Mouse (Mus musculus): ENCODE measurements around the gene Vamp2. TPM values are rescaled to one million over a fixed set of nuclear protein-coding genes. Genes with fewer than 3 reads are reported as not detected.

Gene Vamp2
- total RNA-seq, 2 experiments from 2014 or later: 80.2 to 84.6 TPM

DNA sequence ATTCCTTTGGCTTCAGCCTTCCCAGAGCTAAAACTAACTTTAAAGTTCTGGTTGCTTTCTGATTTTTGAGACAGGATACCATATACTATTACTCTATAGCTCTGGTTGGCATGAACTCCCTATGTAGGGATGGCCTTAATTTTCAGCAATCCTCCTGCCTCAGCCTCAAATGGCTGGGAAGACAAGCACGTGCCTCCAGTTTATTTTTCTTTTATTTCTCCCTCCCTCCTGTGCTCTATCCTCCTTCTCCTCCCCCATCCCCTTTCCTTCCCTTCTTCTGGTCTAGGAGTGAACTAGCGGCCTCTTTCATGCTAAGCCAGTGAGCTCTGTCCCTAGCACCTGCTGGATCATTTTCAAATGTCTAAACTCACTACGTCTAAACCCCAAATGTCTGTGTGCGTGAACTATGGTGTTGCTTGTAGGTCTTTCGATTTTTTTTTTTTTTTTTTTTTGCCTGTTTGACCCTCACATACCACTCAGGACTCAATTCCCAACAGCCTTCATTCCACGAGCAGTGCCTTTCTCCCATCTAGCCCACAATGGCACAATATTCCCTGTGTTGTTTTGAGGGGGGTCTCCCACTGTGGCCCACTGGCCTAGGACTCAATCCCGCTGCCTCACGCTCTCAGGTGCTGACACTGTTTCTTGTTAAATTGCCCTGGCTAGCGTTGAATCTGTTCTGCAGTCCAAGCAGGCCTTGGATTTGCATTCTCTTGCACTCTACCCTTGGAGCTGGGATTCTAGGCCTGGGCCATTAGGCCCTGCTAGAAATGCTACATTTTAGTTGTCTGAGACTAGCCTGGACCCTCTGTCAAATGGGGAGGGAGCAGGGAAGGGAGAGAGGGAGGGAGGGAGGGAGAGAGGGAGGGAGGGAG, 23.8 kb upstream of the Vamp2 start:
- no peak for DNase-seq

- no peak for DNase-seq
Observed at GRCm38 (mm10) chr11:69065394-69065925, 22.8 kb upstream of the Vamp2 start.

DNA sequence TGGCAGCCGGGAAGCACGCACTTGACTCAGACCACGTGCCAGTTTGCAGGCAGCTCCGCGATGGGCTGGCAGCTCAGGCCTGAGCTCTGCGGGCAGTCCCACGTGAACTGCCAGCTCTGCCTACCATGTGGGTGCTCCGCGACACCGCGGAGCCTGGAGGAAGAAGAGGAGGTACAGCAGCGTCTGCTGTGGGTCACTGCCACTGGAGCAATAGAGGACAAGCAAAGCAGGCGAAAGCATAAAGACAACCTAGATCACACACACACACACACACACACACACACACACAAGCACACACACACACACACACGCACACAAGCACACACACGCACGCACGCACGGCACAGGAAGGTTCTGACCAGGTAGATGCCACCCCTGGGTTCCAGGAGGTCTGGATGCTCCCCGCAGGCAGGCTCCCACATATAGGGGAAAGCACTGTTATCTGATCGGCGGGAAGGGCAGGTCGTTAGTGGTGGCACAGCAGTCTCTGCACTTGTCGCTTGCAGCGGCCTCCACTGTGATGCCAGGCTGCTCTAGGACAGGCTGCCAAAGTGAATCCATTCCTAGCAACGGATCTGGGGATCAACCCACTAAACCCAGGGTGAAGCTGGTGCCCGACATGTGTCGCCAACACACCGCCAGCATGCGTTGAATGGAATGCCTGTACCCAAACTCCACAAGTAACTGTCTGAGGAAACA, 22.0 kb upstream of the Vamp2 start:
- no peak for DNase-seq

DNA sequence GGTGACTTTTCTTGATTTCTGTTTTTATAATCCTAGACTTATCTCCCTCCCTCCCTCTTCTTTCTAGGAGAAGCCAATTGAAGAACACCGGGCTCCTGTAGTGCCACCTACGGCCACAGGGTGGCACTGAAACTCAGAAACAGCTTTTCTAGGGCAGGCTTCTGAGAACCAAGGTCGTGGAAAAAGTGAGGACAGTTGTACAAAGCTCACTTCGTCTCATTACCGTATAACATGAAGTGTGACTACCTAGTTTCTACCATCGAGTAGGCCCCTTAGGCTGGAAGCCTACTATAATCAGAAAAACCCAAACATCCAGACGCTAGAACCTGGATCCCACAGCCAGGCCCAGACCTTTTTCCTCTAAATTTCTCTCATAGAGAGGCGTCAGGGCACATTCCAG, 21.3 kb upstream of the Vamp2 start:
- peak; percentile 94 for DNase-seq

DNA sequence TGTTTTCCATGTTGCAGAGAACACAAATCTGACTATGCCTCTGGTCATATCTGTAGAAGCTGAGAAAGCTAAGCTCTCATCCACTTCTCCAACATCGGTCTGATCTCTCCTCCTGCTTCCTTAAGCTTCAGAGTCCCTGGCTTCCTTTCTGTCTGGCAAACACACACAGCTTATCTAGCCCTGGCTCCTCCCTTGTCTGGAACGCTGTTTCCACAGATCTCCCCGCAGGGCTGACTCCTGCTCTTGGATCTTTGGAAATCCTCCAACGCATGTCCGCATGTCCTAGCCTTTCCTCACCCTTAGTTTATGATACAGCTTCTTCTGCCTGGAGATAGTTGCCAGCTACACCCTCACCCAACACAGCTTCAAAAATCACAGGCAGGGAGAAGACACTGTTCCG, 20.7 kb upstream of the Vamp2 start:
- peak; percentile 53 for DNase-seq

GRCm38 (mm10) chr11:69070093-69070492, 18.2 kb upstream of the Vamp2 start:
- DNase-seq: peak; percentile 37

DNA sequence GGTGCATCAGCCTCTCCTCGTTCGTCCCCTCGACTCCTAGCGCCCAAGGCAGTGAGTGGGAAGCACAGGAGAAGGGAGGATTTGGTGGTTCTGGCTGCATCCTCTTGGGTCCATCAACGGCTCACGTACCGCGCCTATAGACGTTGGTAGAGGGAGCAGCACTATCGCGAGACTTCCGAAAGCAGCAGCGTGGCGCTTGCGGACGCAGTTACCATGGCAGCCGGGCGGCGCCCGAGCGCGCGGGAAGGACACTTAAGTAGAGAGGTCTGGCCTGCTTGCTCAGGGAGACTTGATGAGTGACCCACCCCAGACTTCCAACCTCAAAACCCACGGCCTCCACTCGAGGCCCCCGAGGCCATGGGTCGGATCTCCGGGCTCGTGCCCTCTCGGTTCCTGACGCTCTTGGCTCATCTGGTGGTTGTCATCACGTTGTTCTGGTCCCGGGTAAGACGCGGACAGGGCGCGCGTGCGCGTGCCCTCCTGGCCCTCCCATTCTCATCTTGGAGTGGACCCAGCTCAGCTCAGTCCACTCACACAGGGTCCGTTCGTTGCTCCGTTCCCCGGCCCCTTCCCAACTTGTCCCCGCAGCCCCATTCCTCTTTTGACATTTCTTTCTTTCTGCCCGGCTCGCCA, 17.6 kb upstream of the Vamp2 start, which contains the start of gene Tmem107:
TSS of gene Tmem107 (plus strand) at position 217 of the 633 bp plus-strand sequence.
- DNase-seq: peak; percentile 93

- DNase-seq: no peak
Observed at GRCm38 (mm10) chr11:69071262-69071661, 17.0 kb upstream of the Vamp2 start.

GRCm38 (mm10) chr11:69072234-69072633, 16.1 kb upstream of the Vamp2 start:
- DNase-seq: no peak

GRCm38 (mm10) chr11:69072666-69073064, 15.6 kb upstream of the Vamp2 start:
- DNase-seq: no peak

- DNase-seq: peak; percentile 84
Observed at GRCm38 (mm10) chr11:69073065-69073888, 15.0 kb upstream of the Vamp2 start.

DNA sequence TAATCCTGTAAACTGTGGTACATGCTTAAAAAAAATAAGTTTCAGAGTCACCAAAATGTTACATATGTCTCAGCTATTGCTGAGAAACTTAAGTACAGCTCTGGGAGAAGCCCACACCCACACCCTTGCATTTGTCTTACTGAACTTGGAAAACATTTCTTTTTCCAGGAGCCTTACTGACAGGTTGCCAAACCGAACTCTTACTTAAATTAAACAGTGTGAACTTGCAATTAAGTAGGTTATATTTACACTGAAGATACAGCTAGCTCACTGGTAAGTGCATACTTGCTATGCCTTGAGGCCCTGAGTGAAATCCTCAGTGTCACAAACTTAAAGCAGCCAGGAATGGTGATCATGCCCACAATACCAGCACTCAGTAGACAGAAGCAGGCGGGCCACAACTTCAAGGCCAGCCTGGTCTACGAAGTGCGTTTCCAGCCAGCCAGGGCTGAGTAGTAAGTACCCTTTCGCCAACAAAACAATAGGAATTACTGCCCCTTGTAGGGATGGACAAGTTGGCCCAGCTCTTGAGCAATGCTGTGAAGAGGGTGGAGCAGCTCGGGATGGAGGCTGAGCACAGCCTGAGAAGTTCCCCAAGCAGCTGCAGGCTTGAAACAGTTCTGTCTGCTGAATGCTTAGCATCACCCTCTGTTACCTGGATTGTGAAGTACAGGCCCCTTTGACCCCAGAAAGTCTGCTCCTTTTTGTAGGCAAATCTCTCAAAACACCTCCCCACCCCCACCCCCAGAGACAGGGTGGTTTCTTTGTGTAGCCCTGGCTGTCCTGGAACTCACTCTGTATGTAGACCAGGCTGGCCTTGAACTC, 14.1 kb upstream of the Vamp2 start:
- no peak for DNase-seq

- DNase-seq: no peak
Observed at GRCm38 (mm10) chr11:69074776-69075069, 13.6 kb upstream of the Vamp2 start.

GRCm38 (mm10) chr11:69075764-69076479, 12.4 kb upstream of the Vamp2 start:
- DNase-seq: no peak

GRCm38 (mm10) chr11:69076572-69076971, 11.7 kb upstream of the Vamp2 start:
- no peak for DNase-seq

GRCm38 (mm10) chr11:69077316-69077715, 11.0 kb upstream of the Vamp2 start:
- no peak for DNase-seq

- DNase-seq: no peak
Observed at GRCm38 (mm10) chr11:69078041-69078440, 10.2 kb upstream of the Vamp2 start.

- DNase-seq: no peak
Observed at GRCm38 (mm10) chr11:69078805-69079438, 9.4 kb upstream of the Vamp2 start.

DNA sequence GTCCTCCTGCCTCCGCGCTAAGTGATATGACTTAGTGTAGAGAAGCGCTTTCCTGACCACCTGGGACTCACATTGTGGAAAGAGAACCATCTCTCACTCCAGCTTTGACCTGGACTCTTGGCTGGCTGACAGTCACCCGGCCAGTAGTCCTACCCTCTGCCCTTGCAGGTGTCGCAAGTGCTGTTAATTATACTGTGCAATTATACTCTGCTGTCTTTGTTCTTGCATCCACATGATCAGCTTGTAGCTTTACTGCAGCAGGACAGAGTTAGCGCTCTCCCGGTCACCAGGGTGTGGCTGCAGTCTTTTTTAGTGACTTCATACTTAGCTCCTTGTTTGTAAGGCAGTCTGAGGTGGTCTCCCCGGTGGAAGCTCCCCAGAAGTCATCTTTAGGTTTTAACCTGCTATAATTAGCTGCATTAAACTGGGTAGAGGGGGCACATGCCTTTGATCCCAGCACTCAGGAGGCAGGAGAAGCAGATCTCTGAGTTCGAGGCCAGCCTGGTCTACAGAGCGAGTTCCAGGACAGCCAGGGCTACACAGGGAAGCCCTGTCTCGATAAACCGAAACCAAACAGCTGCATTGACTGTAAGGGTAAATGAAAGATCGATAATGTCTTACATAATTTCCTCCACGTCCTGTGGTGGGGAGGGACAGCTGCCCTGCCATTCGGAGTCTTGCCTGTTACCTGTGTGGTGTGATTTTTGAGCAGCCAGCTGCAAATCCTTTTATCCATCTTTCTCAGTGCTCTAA, 8.0 kb upstream of the Vamp2 start:
- DNase-seq: no peak
